Mouse (Mus musculus) WW6 (cell line): ENCODE results near the gene Tmem41a.
A peak's percentile ranks its signal among the peaks of the same experiment; 100 is the strongest.
"Not testable (repeated sequence)": the region's sequence is repeated elsewhere in the genome, so short reads cannot be mapped to it uniquely, and the experiment has no call there.

ENCODE experiments used
- DNase-seq: peaks from one replicate; pipeline ENCODE4 v3.0.0-alpha.2; 2013; ENCODE audit warnings: low read depth, low spot score

The Tmem41a gene

DNA sequence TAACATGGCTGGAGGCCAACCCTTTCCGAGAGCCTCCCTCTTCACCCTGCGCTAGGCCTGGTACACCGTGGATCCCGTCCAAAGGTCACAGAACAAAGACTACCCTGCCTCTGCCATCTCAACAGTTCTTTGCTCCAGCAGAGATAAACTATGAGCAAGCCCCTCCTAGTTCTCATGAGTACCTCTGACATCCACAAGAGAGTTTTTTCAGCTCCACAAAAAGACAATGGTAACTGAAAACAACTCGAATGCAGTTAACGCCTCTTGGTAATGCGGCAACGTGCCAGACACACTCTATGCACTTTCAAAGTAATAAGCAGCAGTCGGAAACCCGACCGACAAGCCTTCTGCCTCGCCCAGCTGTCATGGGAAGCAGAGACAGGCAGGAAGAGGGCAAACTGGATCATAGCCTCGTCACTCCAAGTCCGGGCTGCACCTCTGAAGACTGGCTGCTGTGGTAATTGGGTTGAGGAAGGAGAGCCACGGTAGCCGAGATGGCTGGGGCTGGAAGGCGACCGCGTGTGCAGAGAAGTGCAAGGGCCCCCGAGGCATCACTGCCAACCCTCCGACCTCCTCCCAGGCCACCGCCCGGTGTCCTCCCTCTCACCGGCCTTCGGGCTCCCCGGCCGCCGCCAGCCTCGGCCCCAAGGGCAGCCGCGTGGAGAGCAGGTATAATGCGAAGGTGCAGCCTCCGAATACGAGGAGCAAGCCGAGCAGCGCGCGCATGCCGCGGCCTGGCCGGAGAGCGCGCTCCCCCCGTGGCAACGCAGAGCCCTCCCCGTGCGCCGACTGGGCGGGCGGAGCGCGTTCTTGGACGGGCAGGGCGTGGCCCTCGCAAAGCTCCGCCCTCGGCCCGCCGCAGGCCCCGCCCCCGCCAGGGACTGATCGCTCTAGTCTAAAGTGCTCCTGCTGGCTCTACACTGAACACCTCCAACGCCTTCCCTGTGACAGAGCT is at the start of gene Tmem41a:
TSS of gene Tmem41a (minus strand) at position 792 of the 955 bp plus-strand sequence.
- DNase-seq = peak; percentile 68

GRCm38 (mm10) chr16:21996402-21996801 is 49.0 kb upstream of the Tmem41a start:
- DNase-seq = no peak

DNA sequence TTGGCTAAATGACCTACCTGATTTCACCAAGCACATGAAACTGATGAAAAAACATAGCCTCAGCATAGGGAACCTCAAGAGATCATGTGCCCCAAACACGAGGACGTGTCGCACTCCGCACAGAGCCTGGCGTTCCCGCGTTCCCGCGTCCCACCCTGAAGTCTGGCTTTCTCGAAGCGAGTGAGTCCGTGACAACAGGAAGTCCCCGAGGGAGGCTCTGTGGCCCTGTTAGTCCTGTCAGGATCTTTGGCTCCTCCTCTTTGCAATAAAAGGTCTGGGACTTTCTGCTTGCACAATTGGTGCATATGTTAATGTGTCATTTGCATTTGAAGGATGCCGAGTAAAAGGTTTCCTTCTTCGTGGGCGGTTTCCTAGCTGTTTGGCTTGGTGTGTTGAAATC is 48.0 kb upstream of the Tmem41a start, which contains the start of gene Liph:
TSS of gene Liph (minus strand) at position 360 of the 400 bp plus-strand sequence.
- peak; percentile 61 for DNase-seq

GRCm38 (mm10) chr16:21991774-21992173 is 44.4 kb upstream of the Tmem41a start:
- DNase-seq = no peak

GRCm38 (mm10) chr16:21990893-21991292 is 43.5 kb upstream of the Tmem41a start:
- DNase-seq = not testable (repeated sequence)

GRCm38 (mm10) chr16:21987956-21988355 is 40.6 kb upstream of the Tmem41a start:
- DNase-seq = no peak

- DNase-seq = no peak
Observed at GRCm38 (mm10) chr16:21986191-21986590, 38.8 kb upstream of the Tmem41a start.

- DNase-seq = no peak
Observed at GRCm38 (mm10) chr16:21984091-21984490, 36.7 kb upstream of the Tmem41a start.

GRCm38 (mm10) chr16:21983581-21983980 is 36.2 kb upstream of the Tmem41a start:
- no peak for DNase-seq

DNA sequence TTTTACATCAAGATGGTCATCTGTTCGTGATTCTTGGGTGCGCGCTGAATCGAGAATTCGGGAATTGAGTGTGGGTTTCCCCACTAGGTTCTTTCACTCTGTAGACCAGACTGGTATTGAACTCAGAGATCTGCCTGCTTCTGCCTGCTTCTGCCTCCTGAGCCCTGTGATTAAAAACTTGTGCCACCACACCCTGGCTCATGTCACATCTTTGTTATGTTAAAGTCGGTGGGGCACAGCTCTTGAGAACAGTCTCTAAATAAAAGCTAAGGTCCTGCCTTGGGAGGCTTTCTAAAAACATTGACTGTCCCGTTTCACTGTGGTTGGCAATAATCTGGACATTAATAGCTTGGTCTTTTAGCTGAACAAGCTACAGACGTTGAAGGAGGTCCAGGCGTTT is 35.8 kb upstream of the Tmem41a start:
- no peak for DNase-seq

- no peak for DNase-seq
Observed at GRCm38 (mm10) chr16:21977347-21977746, 30.0 kb upstream of the Tmem41a start.

DNA sequence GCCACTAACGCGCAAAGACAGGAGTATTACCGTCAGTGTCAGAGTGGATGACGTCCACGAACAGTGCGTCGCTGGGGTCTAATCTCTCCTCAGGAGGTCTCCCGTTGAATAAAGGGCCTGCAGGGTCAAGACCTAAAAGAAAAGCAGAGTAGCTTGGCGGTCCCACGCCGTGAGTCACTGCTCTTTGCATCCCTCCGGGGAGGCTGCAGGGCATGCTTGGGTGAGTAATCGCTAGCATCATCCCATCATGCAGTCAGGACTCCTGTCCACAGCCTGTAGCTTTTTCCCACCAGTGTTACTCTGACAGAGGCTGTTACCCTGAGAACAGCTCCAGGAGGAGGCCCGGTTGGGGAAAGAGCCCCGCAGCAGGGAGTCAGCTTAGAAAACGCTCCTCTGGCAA is 28.9 kb upstream of the Tmem41a start:
- no peak for DNase-seq

DNA sequence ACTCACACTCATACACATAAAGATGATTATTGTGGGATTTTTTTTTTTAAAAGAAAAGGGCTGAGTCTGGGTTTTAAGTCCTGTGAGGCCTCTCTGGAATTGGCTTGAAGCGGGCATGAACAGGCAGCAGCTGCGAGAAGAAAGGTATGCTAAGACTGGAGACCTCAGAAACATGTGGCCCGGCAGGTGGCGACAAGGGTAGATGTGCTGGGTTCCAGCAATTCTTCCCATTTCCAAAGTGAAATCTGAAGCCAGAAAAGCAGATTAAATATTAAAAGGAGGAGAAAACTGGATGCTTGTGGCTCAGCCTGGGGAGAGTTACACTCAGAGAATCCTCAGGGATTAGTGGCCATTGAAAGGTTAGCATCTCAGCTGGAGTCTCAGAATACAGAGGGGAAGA is 24.1 kb upstream of the Tmem41a start:
- DNase-seq = no peak

DNA sequence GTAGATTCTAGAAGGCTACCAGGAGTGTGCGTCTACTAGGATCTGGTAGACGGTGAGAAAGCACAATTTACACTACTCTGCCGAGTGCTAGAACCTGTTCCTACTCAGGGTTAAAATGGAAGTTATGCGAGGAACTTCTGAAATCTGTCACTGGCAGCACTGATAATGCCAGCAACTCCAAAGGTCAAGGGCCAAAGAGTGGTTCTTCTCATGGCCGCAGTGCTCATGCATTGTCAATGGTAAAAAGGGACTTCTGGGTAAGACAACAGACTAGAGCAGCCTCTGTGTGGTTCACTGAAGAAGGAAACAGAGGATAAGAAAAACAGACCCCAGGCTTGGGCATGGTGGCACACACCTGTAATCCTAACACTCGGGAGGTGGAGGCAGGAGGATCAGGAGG is 23.2 kb upstream of the Tmem41a start:
- no peak for DNase-seq

GRCm38 (mm10) chr16:21969874-21970273 is 22.5 kb upstream of the Tmem41a start:
- DNase-seq = no peak

- DNase-seq = no peak
Observed at GRCm38 (mm10) chr16:21965576-21965975, 18.2 kb upstream of the Tmem41a start.

DNA sequence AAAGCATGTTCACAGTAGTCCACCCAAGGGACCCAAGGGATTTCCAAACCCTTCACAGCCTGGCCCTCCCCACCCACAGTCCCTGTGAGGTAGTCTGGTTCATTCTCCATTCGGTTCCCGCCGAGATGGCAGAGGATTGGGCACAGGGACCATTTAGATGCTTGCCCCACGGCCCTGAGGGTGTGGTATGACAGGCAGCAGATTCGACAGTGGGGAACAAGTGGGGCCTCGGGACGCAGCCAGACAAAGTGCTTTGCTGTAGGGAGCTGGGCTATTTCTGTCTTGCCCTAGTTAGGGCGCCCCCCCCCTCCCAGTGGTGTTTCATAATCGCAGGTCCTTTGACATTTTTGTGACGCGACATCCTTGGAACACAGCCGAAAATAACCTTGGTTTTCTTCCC is 8.2 kb upstream of the Tmem41a start:
- no peak for DNase-seq

GRCm38 (mm10) chr16:21928471-21928870 is 18.9 kb downstream of the Tmem41a start:
- DNase-seq = no peak

GRCm38 (mm10) chr16:21916681-21917080 is 30.7 kb downstream of the Tmem41a start:
- no peak for DNase-seq

GRCm38 (mm10) chr16:21913347-21913746 is 34.0 kb downstream of the Tmem41a start:
- DNase-seq = no peak

GRCm38 (mm10) chr16:21908906-21909305 is 38.4 kb downstream of the Tmem41a start:
- DNase-seq = not testable (repeated sequence)

DNA sequence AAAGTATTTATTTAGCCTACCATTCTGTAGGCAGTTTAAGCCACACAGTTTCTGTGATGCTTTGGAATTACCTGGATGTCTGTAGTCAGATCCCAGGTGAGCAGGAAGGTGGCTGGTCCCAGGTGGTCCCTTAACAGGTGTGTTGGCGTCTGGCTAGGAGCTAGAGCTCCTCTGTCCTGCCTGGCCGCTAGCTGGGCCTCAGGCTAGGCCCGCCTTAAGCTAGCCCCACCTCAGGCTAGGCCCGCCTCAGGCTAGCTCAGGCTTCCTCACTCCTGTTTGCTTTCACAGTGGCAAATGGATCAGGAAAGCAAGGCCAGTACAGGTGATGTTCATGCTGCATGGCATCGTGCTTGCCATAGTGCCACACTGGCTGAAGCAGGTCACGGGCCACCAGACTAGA is 40.5 kb downstream of the Tmem41a start:
- DNase-seq = no peak

GRCm38 (mm10) chr16:21905996-21906395 is 41.4 kb downstream of the Tmem41a start:
- DNase-seq = no peak
